Mouse (Mus musculus) heart, adult 11 months (tissue): Measurements from ENCODE around the gene Gm12216.

Source experiments
- DNase-seq: peaks from one replicate; pipeline ENCODE4 v3.0.0; 2022

Gene Gm12216

DNA sequence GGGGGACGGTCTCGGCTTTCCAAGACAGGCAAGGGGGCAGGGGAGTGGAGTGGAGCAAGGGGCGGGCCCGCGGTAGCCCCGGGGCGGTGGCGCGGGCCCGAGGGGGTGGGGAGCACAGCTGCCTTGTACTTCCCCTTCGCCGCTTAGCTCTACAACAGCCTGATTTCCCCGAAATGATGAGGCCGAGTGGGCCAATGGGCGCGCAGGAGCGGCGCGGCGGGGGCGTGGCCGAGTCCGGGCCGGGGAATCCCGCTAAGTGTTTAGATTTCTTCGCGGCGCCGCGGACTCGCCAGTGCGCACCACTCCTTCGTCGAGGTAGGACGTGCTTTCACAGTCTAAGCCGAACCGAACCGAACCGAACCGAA, 89.3 kb downstream of the Gm12216 start, which contains the start of gene Irf1:
Irf1 (plus strand) TSS at position 255 of the 365 bp plus-strand sequence.
- DNase-seq = peak; percentile 100

- peak; percentile 90 for DNase-seq
Measured at GRCm38 (mm10) chr11:53769185-53769576, 89.9 kb downstream of the Gm12216 start.

DNA sequence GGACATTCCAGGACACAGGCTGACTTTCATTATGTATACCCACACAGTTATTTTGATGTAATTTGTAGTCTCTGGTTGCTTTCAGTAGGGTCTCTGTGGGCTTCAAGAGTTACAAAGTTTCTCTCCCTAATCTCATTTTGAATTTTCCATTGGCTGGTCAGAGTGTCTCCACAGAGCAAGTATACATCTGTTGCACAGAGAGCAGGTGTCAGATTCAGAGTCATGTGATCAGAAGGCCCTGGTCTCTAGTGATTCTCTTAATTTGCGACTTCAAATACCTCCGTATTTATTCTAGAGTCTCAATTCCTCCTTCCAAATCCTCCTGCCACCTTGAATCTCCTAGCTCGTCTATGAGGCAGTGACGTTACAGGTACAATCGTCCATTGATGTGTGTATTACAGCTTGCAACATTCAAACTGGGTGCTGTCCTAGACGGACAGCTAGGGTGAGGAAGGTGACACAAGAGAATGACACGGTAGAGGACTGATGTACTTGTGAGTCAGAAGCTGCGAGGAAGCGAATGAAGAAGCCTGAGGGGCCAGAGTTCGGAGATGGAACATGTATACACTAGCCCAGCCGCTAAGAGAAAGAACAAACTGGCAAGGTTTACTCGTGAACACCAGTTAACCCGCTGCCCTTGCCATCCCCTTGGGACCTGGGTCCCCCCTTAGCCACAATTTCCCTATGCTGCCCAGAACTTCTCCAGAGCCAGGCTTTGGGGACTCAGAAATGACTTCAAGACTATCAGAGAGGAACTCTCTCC, 90.5 kb downstream of the Gm12216 start:
- peak; percentile 94 for DNase-seq

GRCm38 (mm10) chr11:53764581-53764980, 94.5 kb downstream of the Gm12216 start:
- peak; percentile 95 for DNase-seq

DNA sequence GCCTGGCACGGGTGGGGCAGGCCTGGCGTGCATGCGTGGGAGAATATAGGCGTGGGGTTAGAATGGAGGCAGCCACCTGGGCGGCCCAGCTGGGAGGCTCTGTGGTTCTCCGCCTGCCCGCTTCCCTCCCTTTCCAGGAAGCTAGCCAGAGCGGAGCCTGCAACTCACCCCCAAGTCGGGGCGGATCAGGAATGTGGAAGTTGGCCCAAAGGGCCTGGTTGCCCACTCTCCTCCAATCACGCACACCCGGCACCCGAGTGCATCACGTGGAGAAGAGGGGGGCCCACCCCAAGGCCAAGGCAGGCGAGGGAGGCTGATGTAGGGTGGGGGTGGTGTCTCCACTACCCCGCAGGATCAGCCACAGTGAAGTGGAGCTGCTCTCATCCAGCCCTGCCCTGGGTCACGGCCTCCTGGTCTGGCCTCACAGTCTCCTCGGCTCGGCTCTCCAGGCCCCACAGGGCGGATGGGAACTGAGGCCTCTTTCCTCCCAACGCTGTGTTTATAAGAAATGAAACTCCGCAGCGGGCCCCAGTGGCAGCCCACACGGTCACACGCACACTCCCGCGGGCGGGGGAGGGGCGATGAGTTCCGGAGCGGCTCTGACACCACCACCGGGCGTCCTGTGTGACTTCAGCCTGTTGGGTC, 95.4 kb downstream of the Gm12216 start:
- peak; percentile 100 for DNase-seq

DNA sequence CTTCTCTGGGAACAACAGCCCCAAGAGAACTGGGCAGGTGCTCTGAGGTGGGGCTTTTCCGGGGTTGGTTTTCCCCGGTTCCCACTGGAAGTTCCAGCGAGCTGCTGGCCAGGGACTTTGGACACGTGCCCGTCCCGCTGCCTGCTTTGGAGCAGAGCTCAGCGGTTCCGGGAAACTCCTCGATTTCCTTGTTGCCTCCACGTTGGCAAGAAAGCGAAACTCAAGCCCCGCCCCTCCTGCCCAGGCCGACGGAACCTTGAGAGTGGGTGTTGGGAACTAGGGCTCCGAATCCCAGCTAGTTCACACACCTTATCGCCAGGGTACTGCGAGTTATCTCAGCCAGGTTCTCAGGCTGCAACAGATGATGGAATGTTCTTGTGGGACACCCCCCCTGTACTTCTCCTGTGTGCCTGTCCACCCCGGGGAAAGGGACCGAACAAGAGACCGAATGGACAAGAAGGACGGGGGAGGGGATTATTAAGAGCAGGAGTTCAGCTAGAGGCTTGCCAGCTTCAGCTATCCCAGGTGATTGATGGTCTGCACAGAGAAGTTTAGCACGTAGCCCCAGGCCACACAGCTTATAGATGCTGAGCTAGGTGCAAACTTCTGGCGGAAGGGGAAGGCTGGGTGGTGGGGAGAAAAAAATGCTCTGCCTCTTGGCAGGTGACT, 96.1 kb downstream of the Gm12216 start:
- DNase-seq = peak; percentile 99

GRCm38 (mm10) chr11:53762426-53762825, 96.6 kb downstream of the Gm12216 start:
- DNase-seq = no peak

GRCm38 (mm10) chr11:53761822-53762221, 97.2 kb downstream of the Gm12216 start:
- DNase-seq = peak; percentile 99

DNA sequence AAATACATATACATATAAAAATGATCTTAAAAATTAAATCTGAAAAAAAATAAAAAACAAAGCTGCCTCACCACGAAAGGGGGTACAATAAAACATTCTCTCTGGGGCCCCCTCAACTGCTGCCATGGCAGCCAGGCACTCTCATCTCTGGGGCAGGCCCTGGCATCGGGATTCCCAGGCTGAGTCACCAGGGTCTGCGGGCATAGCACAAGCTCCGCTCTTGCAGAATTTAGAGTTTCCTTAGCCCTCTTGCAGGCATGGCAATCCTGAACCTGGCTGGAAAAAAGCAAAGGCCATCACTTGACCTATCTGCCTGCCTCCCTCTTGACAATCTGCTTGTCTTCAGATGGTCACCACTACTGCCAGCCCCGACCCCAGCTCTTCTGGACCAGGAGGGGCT, 97.8 kb downstream of the Gm12216 start:
- no peak for DNase-seq

DNA sequence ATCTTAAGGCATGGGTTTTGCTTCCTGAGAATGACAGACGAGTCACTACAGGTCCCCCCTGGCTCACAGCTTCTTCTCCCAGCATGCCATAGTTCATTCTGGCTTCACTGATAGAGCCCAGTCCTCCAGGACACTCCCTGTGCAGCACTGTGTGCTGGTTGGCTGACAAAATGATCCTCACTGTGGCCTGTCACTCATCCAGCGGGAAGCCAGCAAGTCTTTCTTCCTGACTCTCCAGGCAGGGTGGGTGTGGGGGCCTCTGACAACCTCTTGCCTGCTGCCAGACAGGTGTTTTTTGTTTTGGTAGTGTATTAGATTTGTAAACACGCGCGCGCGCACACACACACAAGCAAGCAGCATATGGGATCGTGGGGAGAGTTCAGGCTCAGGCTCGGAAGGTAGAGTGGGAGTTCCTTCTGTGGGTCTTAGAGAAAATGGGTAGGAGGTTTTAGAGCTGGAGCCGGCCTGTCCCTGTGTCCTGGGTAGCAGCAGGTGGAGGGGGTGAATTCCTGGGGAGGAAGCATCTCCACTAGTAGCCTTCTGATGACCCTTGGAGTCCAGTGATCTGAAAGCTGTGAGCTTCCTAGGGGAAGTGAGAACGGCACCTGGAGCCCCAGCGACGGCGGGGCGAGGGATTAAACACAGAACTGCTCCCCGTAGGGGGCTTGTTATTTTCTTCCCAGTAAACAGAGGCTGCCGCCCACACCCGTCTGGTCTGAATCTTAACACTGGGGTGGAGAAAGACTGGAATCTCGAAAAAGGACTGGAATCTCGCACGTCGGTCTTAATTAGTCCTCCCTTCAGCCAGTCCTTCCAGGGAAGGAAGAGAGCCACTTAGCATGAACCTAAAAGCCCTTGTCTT, 99.3 kb downstream of the Gm12216 start:
- peak; percentile 96 for DNase-seq

- peak; percentile 97 for DNase-seq
Measured at GRCm38 (mm10) chr11:53758791-53759351, 100.2 kb downstream of the Gm12216 start.

DNA sequence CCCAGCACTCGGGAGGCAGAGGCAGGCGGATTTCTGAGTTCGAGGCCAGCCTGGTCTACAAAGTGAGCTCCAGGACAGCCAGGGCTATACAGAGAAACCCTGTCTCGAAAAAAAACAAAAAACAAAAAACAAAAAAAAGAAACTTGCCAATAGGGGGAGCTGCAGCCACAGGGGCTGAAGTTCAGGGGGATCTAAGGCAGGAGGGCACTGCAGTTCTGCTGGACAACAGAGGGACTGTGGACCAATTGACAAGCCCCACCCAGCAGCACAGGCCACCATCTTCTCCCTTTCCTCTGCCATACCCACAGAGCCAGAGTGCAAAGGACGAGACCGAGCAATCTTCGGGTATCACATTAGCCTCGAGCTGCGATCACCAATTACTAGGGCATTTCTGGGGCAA, 101.0 kb downstream of the Gm12216 start:
- DNase-seq = peak; percentile 93

DNA sequence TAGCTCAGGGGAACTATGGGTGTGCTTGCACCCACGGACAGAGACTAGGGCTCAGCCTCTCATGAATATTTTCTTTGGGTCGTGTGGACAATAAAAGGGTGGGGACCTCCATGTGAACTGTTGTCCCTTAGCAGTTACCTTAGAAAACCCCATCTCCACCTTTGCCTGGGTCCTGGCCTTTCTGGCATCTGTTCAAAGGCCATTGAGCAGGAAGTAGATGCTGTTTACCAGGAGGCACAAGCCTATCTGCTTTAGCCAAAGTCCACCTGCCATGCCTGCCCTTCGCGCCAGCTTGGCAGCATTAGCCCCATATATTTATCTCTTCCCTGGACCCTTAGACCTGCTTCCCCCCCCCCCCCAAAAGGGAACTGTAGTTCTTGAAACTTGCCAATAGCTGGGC, 101.4 kb downstream of the Gm12216 start:
- peak; percentile 94 for DNase-seq

- peak; percentile 70 for DNase-seq
Measured at GRCm38 (mm10) chr11:53755011-53755595, 104.0 kb downstream of the Gm12216 start.

- DNase-seq = peak; percentile 53
Measured at GRCm38 (mm10) chr11:53749716-53750352, 109.2 kb downstream of the Gm12216 start.

DNA sequence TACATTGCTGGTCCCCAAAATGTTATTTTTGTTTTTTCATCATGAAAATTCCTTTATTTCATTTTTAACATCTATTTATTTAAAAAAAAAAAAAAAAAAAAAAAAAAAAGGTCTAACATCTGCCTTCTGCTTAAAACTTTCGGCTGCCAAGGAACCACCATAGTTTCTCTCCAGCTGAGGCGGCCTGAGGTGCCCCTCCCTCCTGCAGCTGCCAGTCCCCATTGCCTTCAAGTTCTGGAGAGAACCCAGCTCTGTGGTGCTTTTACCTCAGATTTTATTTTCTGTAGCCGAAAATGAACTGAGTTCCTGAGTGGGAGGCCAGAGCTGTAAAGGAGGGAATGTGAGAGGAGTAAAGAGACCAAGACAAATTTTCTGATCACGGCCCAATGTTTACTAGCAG, 109.8 kb downstream of the Gm12216 start:
- DNase-seq = peak; percentile 83

DNA sequence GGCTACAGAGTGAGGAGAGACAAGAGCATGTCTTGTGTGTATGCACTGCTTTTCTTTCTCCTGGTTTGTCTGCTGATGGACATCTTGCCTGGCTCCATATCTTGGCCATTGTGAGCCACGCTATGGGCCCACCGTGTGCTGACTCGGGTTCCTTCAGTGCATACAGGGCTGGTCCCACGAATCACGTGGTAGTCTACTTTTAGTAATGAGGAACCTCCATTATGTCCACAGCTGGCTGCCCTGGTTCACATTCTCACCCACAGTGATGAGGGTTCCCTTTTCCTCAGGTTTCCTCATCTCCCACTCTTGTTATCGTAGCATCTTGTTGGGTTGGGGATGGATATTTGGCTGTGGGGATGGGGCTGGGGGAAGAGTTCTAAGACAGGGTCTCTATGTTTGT, 110.4 kb downstream of the Gm12216 start:
- DNase-seq = peak; percentile 89

DNA sequence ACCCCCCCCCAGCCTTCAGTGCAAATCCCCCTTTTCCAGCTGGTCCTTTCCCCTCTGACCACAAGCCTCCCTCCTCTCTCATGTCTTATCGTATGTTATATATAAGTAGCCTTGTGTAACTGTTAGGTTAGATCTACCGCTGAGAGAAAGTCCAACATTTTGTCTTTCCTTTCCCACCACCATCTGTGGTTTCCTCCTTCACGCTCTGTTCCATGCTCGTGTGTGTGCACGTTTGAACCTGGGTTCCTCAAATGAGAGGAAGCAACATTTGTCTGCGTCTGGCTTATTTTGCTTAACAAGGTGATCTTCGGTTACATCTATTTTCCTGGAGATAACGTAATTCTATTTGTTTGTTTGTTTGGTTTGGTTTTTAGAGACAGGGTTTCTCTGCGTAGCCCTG, 111.1 kb downstream of the Gm12216 start:
- no peak for DNase-seq

GRCm38 (mm10) chr11:53745260-53745659, 113.8 kb downstream of the Gm12216 start:
- DNase-seq = peak; percentile 67

DNA sequence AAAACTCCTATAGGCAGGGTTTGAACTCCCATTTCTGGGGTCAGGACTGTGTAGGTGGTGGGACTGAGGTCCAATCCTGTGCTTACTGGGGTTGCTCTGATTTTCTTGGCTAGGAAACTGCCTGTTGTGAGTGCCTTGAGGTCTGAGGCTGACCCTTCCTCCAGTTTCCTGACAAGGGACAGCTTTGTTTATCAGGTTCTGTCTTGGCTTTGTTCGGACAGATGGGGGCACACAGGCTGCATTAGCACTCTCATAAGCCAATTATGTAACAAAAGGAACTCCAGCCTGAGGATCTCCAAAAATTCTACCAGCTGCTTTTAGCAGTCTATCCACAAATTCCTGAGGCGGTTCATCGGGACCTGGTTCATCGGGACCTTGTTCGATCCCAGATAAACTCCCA, 116.7 kb downstream of the Gm12216 start:
- peak; percentile 96 for DNase-seq

- DNase-seq = peak; percentile 96
Measured at GRCm38 (mm10) chr11:53737573-53737946, 121.5 kb downstream of the Gm12216 start.
